Mouse (Mus musculus): ENCODE results near the gene Chd5. TPM values are rescaled to one million over a fixed set of nuclear protein-coding genes. Genes with fewer than 3 reads are reported as not detected.

Gene Chd5
- polyA plus RNA-seq, 1 experiment from 2014 or later: 20.1 TPM

DNA sequence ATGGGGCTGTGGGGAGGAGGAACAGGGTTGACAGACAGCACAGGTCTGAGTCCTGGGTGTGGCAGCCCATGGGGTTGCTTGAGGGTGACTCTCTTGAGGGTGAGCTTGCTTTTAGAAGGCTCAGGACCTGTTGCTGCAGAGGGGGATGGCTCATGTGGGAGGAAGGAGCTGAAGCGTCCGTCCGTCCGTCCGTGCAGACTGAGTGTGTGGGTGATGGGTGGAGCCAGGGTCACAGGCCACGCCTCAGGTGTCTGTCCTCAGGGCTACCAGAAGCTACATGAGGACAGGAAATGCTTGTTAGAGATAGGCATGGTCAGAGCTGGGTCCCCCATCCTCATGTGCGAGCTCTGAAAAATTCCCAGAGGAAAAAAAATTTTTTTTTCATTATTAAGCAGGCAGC lies 6.2 kb downstream of the Chd5 start:
- H3K9me3 ChIP-seq (replicated peaks): no peaks in the 10 kb centered on the region
- ATAC-seq: no peak
- no peak overlapping the region for H3K9ac ChIP-seq
- peaks cover 33% of the 10 kb centered on the region for H3K4me1 ChIP-seq
- no peak overlapping the region for H3K27ac ChIP-seq
- 64% methylated on average over 7 of the region's 7 CpGs for WGBS
- H3K36me3 ChIP-seq (ENCODE audit: poor library complexity, severe bottlenecking): no peaks in the 10 kb centered on the region
- H3K27me3 ChIP-seq: peaks cover 37% of the 10 kb centered on the region
- no peak overlapping the region for H3K4me3 ChIP-seq
- no peak overlapping the region for H3K4me2 ChIP-seq

DNA sequence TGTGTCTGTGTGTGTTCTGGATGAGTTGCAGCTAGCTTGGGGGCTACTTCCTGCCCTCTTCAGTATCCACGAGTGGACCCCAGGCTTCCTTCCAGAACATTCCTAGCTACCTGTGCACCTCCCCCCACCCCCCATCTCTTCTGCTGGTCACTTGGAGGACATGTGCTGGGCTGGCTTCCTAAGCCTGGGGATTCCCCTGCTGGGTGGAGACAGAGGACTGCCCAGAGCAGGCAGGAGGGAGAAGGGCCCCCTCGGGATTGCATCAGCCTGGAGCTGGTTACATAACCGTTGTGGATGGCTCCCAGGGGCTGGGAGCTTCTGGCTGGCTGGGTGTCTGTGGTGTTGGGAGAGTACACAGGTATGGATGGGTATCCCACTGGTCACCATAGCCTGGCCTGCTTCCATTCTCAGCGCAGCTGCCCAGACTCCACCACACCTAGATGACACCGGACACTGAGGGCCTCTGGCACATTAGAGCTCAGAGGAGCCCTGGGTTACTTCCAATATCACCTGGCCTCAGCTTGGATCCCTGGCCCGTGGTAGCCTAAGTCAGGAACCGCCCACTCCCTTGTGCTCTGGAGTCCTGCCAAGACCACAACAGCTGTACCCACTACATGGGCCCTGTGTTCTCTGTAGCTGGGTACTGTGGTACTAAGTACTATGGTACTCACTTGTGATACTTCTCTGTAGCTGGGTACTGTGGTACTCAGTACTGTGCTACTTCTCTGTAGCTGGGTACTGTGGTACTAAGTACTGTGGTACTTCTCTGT lies 6.9 kb downstream of the Chd5 start:
- Histone ChIP-seq H3K4me1 (peaks cover 33% of the 10 kb centered on the region), H3K9me3 (replicated peaks) (no peaks in the 10 kb centered on the region), H3K36me3 (ENCODE audit: poor library complexity, severe bottlenecking) (no peaks in the 10 kb centered on the region), H3K4me2 (no peak overlapping the region), H3K27ac (no peak overlapping the region), H3K27me3 (peaks cover 30% of the 10 kb centered on the region), H3K4me3 (no peak overlapping the region), H3K9ac (0 out of 2 replicates have a peak overlapping the region, but pooled peaks have one; percentile 18)
- ATAC-seq: no peak
- 60% methylated on average over 7 of the region's 7 CpGs for WGBS

GRCm38 (mm10) chr4:152349837-152350381 lies 11.5 kb downstream of the Chd5 start:
- peak; percentile 80 for ATAC-seq
- Histone ChIP-seq H3K4me3 (peak overlapping the region; percentile 16; the same call in 1 of the 2 replicates), H3K4me1 (peaks cover 46% of the 10 kb centered on the region), H3K9ac (peak overlapping the region; percentile 59; the same call in 1 of the 2 replicates), H3K27me3 (peaks cover 37% of the 10 kb centered on the region; the same call in 1 of the 2 replicates), H3K36me3 (ENCODE audit: poor library complexity, severe bottlenecking) (no peaks in the 10 kb centered on the region), H3K4me2 (peak overlapping the region; percentile 54), H3K9me3 (replicated peaks) (no peaks in the 10 kb centered on the region), H3K27ac (peak overlapping the region; percentile 93)
- 7% methylated on average over 17 of the region's 17 CpGs for WGBS

- H3K36me3 ChIP-seq (ENCODE audit: poor library complexity, severe bottlenecking): no peaks in the 10 kb centered on the region
- H3K9ac ChIP-seq: 0 out of 2 replicates have a peak overlapping the region, but pooled peaks have one; percentile 34
- no peaks in the 10 kb centered on the region for H3K9me3 ChIP-seq (replicated peaks)
- WGBS: 36% methylated on average over 8 of the region's 8 CpGs
- peak overlapping the region; percentile 54 for H3K4me2 ChIP-seq
- H3K4me3 ChIP-seq: no peak overlapping the region
- peaks cover 37% of the 10 kb centered on the region; the same call in 1 of the 2 replicates for H3K27me3 ChIP-seq
- H3K4me1 ChIP-seq: peaks cover 43% of the 10 kb centered on the region
- H3K27ac ChIP-seq: peak overlapping the region; percentile 93
- no peak for ATAC-seq
Measured at GRCm38 (mm10) chr4:152350722-152351421, 12.4 kb downstream of the Chd5 start.

DNA sequence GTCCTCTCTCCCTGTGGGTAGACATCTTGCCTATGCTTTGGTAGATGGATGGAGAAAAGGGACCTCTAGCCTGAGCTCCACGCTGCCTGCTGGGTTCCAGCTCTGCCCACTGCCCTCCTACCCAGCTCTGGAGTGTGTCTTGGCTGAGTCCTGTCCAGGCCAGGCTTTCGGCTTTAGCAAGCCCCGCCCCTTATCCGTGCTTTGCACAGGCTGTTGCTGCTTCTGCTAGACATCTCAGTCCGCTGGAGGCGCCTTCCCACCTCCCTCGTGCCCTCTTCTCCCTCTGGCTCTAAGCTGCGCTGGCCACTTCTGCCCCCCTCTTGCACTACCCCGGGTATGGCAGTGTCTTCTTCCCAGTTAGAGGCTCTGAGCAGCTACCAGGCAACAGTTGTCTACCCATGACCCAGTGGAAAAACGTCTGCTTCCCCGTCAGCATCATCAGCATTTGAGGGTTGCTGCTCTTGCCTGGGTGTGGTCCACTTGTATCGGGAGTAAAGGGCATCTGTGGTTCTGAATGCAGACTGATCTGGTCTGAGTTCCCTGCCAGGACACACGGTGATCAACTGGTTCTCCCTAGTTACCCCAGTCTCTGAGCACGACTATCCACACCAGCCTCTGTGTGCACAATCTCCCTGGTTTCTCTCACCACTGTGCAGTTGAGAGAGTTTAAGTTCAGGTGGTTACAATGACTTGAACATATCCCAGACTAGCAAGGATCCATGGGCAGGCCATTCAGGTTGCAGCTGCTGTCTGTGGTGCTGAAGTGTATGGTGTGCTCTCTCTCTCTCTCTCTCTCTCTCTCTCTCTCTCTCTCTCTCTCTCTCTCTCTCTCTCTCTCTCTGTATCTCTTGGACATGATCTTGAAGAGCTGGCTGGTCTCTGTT lies 13.2 kb downstream of the Chd5 start:
- H3K9ac ChIP-seq: 0 out of 2 replicates have a peak overlapping the region, but pooled peaks have one; percentile 34
- H3K27me3 ChIP-seq: peaks cover 39% of the 10 kb centered on the region; the same call in 1 of the 2 replicates
- no peak overlapping the region for H3K4me3 ChIP-seq
- H3K4me1 ChIP-seq: peaks cover 43% of the 10 kb centered on the region
- no peaks in the 10 kb centered on the region for H3K9me3 ChIP-seq (replicated peaks)
- peak; percentile 19; the same call in 1 of the 2 replicates for ATAC-seq
- H3K27ac ChIP-seq: peak overlapping the region; percentile 93
- peak overlapping the region; percentile 54; the same call in 1 of the 2 replicates for H3K4me2 ChIP-seq
- H3K36me3 ChIP-seq (ENCODE audit: poor library complexity, severe bottlenecking): no peaks in the 10 kb centered on the region
- WGBS: 8% methylated on average over 14 of the region's 14 CpGs

- 85% methylated on average over 14 of the region's 14 CpGs for WGBS
Measured at GRCm38 (mm10) chr4:152353886-152354637, 15.6 kb downstream of the Chd5 start.

DNA sequence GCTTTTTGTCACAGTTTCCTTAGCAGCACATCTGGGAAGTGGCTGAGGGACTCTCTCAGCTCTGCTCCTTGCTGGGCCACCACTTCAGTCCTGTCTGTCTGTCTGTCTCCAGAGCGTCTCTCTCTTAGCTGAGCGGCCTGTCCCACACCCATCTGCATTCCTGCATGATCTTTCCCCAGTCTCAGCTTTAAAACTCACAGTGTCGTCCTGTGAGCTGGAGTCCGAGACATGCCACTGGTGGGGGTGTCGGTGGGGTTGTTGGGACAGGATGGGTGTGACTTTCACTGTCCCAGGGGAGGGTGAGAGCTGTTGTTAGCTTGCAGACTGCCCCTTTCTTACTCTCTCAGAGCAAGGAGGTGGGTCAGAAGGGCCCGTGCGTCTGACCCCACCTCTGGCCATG lies 17.2 kb downstream of the Chd5 start:
- no peak for ATAC-seq
- no peak overlapping the region for H3K9ac ChIP-seq
- H3K4me3 ChIP-seq: no peak overlapping the region
- H3K9me3 ChIP-seq (replicated peaks): no peaks in the 10 kb centered on the region
- no peak overlapping the region for H3K27ac ChIP-seq
- H3K4me2 ChIP-seq: no peak overlapping the region
- peaks cover 40% of the 10 kb centered on the region; the same call in 1 of the 2 replicates for H3K27me3 ChIP-seq
- no peaks in the 10 kb centered on the region for H3K36me3 ChIP-seq (ENCODE audit: poor library complexity, severe bottlenecking)
- peaks cover 22% of the 10 kb centered on the region for H3K4me1 ChIP-seq
- 82% methylated on average over 7 of the region's 7 CpGs for WGBS

More at GRCm38 (mm10) chr4:152353886-152354637, 15.6 kb downstream of the Chd5 start:
- H3K4me1 ChIP-seq: peaks cover 33% of the 10 kb centered on the region
- no peak overlapping the region for H3K4me3 ChIP-seq
- no peak overlapping the region for H3K4me2 ChIP-seq
- no peak for ATAC-seq
- H3K36me3 ChIP-seq (ENCODE audit: poor library complexity, severe bottlenecking): no peaks in the 10 kb centered on the region
- H3K9me3 ChIP-seq (replicated peaks): no peaks in the 10 kb centered on the region
- no peak overlapping the region for H3K27ac ChIP-seq
- no peak overlapping the region for H3K9ac ChIP-seq
- peaks cover 38% of the 10 kb centered on the region; the same call in 1 of the 2 replicates for H3K27me3 ChIP-seq

- peaks cover 13% of the 10 kb centered on the region for H3K4me1 ChIP-seq
- ATAC-seq: no peak
- WGBS: 6% methylated on average over 11 of the region's 11 CpGs
- peaks cover 5% of the 10 kb centered on the region; the same call in 1 of the 2 replicates for H3K36me3 ChIP-seq (ENCODE audit: poor library complexity, severe bottlenecking)
- H3K9ac ChIP-seq: no peak overlapping the region
- H3K4me2 ChIP-seq: no peak overlapping the region
- H3K9me3 ChIP-seq (replicated peaks): no peaks in the 10 kb centered on the region
- H3K27me3 ChIP-seq: peaks cover 23% of the 10 kb centered on the region; the same call in 1 of the 2 replicates
- no peak overlapping the region for H3K27ac ChIP-seq
- H3K4me3 ChIP-seq: no peak overlapping the region
Measured at GRCm38 (mm10) chr4:152359700-152360099, 21.2 kb downstream of the Chd5 start.

DNA sequence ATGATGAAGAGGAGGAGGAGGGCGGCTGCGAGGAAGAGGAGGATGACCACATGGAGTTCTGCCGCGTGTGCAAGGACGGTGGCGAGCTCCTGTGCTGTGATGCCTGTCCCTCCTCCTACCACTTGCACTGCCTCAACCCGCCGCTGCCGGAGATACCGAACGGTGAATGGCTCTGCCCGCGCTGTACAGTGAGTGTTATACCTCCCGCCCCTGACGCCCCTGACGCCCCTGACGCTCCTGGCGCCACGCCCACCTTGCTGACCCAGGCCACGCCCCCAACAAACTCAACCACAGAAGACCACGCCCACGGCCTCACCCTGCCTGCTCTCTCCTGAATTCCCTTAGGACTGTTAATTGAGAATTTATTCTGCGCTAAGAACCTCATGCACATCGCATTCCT lies 22.4 kb downstream of the Chd5 start:
- peaks cover 25% of the 10 kb centered on the region for H3K4me1 ChIP-seq
- no peak overlapping the region; the same call in 1 of the 2 replicates for H3K9ac ChIP-seq
- H3K27ac ChIP-seq: no peak overlapping the region
- ATAC-seq: peak; percentile 65; the same call in 1 of the 2 replicates
- 1% methylated on average over 23 of the region's 24 CpGs for WGBS
- H3K9me3 ChIP-seq (replicated peaks): no peaks in the 10 kb centered on the region
- peaks cover 5% of the 10 kb centered on the region; the same call in 1 of the 2 replicates for H3K36me3 ChIP-seq (ENCODE audit: poor library complexity, severe bottlenecking)
- peaks cover 23% of the 10 kb centered on the region; the same call in 1 of the 2 replicates for H3K27me3 ChIP-seq
- peak overlapping the region; percentile 5; the same call in 1 of the 2 replicates for H3K4me3 ChIP-seq
- peak overlapping the region; percentile 51 for H3K4me2 ChIP-seq

DNA sequence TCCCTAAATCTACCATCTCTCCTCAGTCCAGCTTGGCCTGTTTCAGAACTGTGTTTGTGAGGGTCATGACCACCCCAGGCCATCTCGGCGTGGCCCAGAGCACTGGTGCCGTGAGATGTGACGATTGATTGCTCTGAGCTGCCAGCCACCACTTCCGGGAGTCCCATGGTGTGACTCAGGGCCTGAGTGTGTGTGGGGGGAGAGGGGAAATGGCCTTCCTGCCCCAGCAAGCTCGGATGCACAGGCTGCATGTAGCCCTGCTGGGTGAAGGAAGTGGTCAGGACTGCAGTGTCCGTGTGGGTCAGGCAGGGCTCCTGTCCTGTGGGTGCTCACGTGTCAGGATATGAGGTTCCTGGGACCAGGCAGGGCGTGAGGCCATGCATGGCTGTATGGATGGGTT lies 23.7 kb downstream of the Chd5 start:
- peaks cover 26% of the 10 kb centered on the region for H3K4me1 ChIP-seq
- H3K4me3 ChIP-seq: no peak overlapping the region
- no peak overlapping the region for H3K27ac ChIP-seq
- H3K27me3 ChIP-seq: peaks cover 18% of the 10 kb centered on the region; the same call in 1 of the 2 replicates
- no peaks in the 10 kb centered on the region for H3K9me3 ChIP-seq (replicated peaks)
- ATAC-seq: no peak
- H3K36me3 ChIP-seq (ENCODE audit: poor library complexity, severe bottlenecking): peaks cover 5% of the 10 kb centered on the region; the same call in 1 of the 2 replicates
- no peak overlapping the region for H3K4me2 ChIP-seq
- H3K9ac ChIP-seq: no peak overlapping the region
- 79% methylated on average over 9 of the region's 9 CpGs for WGBS
